In genomic region chr1:93825771-93826539, GRCm38 (mm10) we compare ENCODE assay signal across 8 mouse cellular contexts. TPM values are rescaled to one million over a fixed set of nuclear protein-coding genes. Genes with fewer than 3 reads are reported as not detected.
DNase-seq lines count a peak whose midpoint lies in the region; ATAC-seq and TF ChIP-seq lines count a peak whose summit lies in the region.

No protein-coding gene starts in this region.

- H3K36me3 ChIP-seq in testis, adult 2 months (ENCODE audit: control insufficient read depth, insufficient read depth, low read length): no peaks in the 10 kb centered on the region
- H3K36me3 ChIP-seq in hindbrain, embryonic 12.5 days: peaks cover 12% of the 10 kb centered on the region; the same call in 1 of the 2 replicates

- DNase-seq in embryo, embryonic 10.5 days (ENCODE audit: low spot score): peak; percentile 35
- no peak for DNase-seq in embryo, embryonic 9.5 days (ENCODE audit: extremely low spot score)
- DNase-seq in testis, postnatal 14 days (ENCODE audit: low spot score): no peak
- peak; percentile 17 for DNase-seq in lung, postnatal 14 days
- peak; percentile 51 for DNase-seq in testis, postnatal 10 days (ENCODE audit: low spot score)
- no peak for DNase-seq in Muller cell, postnatal 12 days (ENCODE audit: inconsistent ontology term)

- peak overlapping the region; percentile 88 for H3K4me3 ChIP-seq in testis, adult 2 months (ENCODE audit: control insufficient read depth, low read depth, low read length)
- peak overlapping the region; percentile 45 for H3K4me3 ChIP-seq in hindbrain, embryonic 12.5 days

- TF ChIP-seq POLR2A in testis, adult 2 months (IDR thresholded peaks at IDR 0.05; ENCODE audit: control insufficient read depth, low read depth, low read length): no peak

- H3K9ac ChIP-seq in hindbrain, embryonic 12.5 days: peak overlapping the region; percentile 55

- peak; percentile 44; the same call in 1 of the 2 replicates for ATAC-seq in hindbrain, embryonic 12.5 days (ENCODE audit: low FRiP score)

- no peak for TF ChIP-seq CTCF in testis, adult 2 months (IDR thresholded peaks at IDR 0.05; ENCODE audit: control insufficient read depth, insufficient read depth, insufficient replicate concordance, low read depth, low read length)

- peak overlapping the region; percentile 81 for H3K4me2 ChIP-seq in hindbrain, embryonic 12.5 days (replicated peaks)

- H3K9me3 ChIP-seq in hindbrain, embryonic 12.5 days (replicated peaks): no peaks in the 10 kb centered on the region

- H3K4me1 ChIP-seq in testis, adult 2 months (ENCODE audit: control insufficient read depth, insufficient read depth, low read length): peaks cover 16% of the 10 kb centered on the region
- peaks cover 14% of the 10 kb centered on the region for H3K4me1 ChIP-seq in hindbrain, embryonic 12.5 days

- H3K27me3 ChIP-seq in testis, adult 2 months (ENCODE audit: control insufficient read depth, insufficient read depth, low read length): no peaks in the 10 kb centered on the region
- no peaks in the 10 kb centered on the region for H3K27me3 ChIP-seq in hindbrain, embryonic 12.5 days

- peak overlapping the region; percentile 88 for H3K27ac ChIP-seq in testis, adult 2 months (ENCODE audit: control insufficient read depth, insufficient read depth, low read depth, low read length)
- H3K27ac ChIP-seq in hindbrain, embryonic 12.5 days: peak overlapping the region; percentile 89

- WGBS in hindbrain, embryonic 12.5 days: 34% methylated on average over 27 of the region's 27 CpGs

RNA-seq across cellular contexts. Expression of gene D2hgdh, which starts 1.2 kb away (rescaled TPM):
- polyA plus RNA-seq in testis, adult 2 months (2012; rRNA removed): 13.4 and 13.5 TPM in 2 replicates
- 16.8 and 17.0 TPM in 2 replicates for polyA plus RNA-seq in hindbrain, embryonic 12.5 days (2016; fragmentation: Nextera tagmentation; extraction: Ambion mirVana)

RNA-seq across cellular contexts. Expression of gene Ing5, which starts 22.2 kb away (rescaled TPM):
- 7.9 and 9.0 TPM in 2 replicates for polyA plus RNA-seq in testis, adult 2 months (2012; rRNA removed)
- polyA plus RNA-seq in hindbrain, embryonic 12.5 days (2016; fragmentation: Nextera tagmentation; extraction: Ambion mirVana): 15.0 and 15.8 TPM in 2 replicates

RNA-seq across cellular contexts. Expression of gene Dtymk, which starts 24.2 kb away (rescaled TPM):
- polyA plus RNA-seq in testis, adult 2 months (2012; rRNA removed): 80.9 and 81.9 TPM in 2 replicates
- polyA plus RNA-seq in hindbrain, embryonic 12.5 days (2016; fragmentation: Nextera tagmentation; extraction: Ambion mirVana): 193 and 194 TPM in 2 replicates

RNA-seq across cellular contexts. Expression of gene Gal3st2, which starts 35.2 kb away (rescaled TPM):
- 0.56 and 0.71 TPM in 2 replicates for polyA plus RNA-seq in testis, adult 2 months (2012; rRNA removed)
- not detected in 2 replicates for polyA plus RNA-seq in hindbrain, embryonic 12.5 days (2016; fragmentation: Nextera tagmentation; extraction: Ambion mirVana)

Comparison
In these comparisons a context has a peak if more than half of its experiments do, and no peak if none do; other contexts are left out.
1. DNase-seq: peak in embryo, embryonic 10.5 days (single experiment), lung, postnatal 14 days (single experiment) and testis, postnatal 10 days (single experiment); none in embryo, embryonic 9.5 days (single experiment), testis, postnatal 14 days (single experiment) and Muller cell, postnatal 12 days (single experiment).